Mouse (Mus musculus) heart, embryonic 10.5 days (tissue): ENCODE data around the gene Frk. TPM values are rescaled to one million over a fixed set of nuclear protein-coding genes. Genes with fewer than 3 reads are reported as not detected.
A peak's percentile ranks its signal among the peaks of the same experiment; 100 is the strongest.
"Not testable (repeated sequence)": the region's sequence is repeated elsewhere in the genome, so short reads cannot be mapped to it uniquely, and the experiment has no call there.

ENCODE experiments used
- DNase-seq: peaks from one replicate; pipeline ENCODE4 v3.0.0-alpha.2; 2017; ENCODE audit warnings: low spot score
- H3K27ac ChIP-seq: fragments of 300-500 bp; sonication (generic); 2 replicates; pipeline ENCODE4 v1.5.1; 2016; ENCODE audit warnings: mild to moderate bottlenecking
- H3K27me3 ChIP-seq: fragments of 300-500 bp; sonication (generic); 2 replicates; pipeline ENCODE4 v1.6.1; 2016; ENCODE audit warnings: mild to moderate bottlenecking; ENCODE audit not compliant: poor library complexity, insufficient read depth, severe bottlenecking
- H3K36me3 ChIP-seq: fragments of 300-500 bp; sonication (generic); 2 replicates; pipeline ENCODE4 v1.6.1; 2016; ENCODE audit warnings: mild to moderate bottlenecking, moderate library complexity
- H3K4me1 ChIP-seq: fragments of 300-500 bp; sonication (generic); 2 replicates; pipeline ENCODE4 v1.6.1; 2016; ENCODE audit warnings: mild to moderate bottlenecking
- H3K4me3 ChIP-seq: fragments of 300-500 bp; sonication (generic); 2 replicates; pipeline ENCODE4 v1.5.1; 2016; ENCODE audit warnings: mild to moderate bottlenecking, moderate library complexity
- H3K9me3 ChIP-seq: fragments of 300-500 bp; sonication (generic); 2 replicates; pipeline ENCODE4 v1.6.1; 2016; ENCODE audit warnings: mild to moderate bottlenecking, moderate library complexity
- WGBS: fragments of 180-500 bp; shearing (Covaris S2); methylation state at CpG from one replicate; pipeline ENCODE4 v1.1.7; 2016; 5-methylcytosine and 5-hydroxymethylcytosine counted together
- polyA plus RNA-seq: library from polyadenylated mRNA; unstranded; fragments of >200 nt; fragmentation: Nextera tagmentation; extraction: Ambion mirVana; gene quantifications from 2 replicates; pipeline ENCODE4 v1.2.1, GENCODE M21; 2016

Frk gene
- polyA plus RNA-seq, 1 experiment from 2014 or later: 5.5 TPM

DNA sequence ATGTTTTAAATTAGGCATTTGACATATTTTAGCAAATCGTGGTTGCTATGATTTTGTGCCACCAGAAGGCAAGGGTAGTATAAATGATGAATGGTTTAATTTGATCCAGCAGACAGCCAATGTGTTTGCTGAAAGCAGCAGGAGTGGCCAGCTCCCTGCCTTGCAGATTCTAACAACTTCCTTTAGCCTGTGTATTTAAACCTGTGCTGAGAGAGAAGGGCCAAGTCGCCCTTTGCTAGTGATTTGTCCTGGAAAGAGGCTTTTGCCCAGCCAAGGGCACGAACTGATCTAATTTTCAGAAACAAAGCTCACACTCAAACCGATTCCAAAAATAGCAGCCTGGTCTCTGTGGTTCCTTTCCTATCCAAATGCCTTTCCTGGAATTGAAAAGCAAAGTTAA lies 29.4 kb downstream of the Frk start:
- peak overlapping the region; percentile 62; the same call in 1 of the 2 replicates for H3K27ac ChIP-seq
- no peaks in the 10 kb centered on the region for H3K36me3 ChIP-seq
- no peak for DNase-seq
- WGBS: 33% methylated on average over 4 of the region's 4 CpGs
- no peaks in the 10 kb centered on the region for H3K27me3 ChIP-seq
- H3K4me1 ChIP-seq: peaks cover 6% of the 10 kb centered on the region; the same call in 1 of the 2 replicates
- H3K4me3 ChIP-seq: no peak overlapping the region
- no peaks in the 10 kb centered on the region for H3K9me3 ChIP-seq

DNA sequence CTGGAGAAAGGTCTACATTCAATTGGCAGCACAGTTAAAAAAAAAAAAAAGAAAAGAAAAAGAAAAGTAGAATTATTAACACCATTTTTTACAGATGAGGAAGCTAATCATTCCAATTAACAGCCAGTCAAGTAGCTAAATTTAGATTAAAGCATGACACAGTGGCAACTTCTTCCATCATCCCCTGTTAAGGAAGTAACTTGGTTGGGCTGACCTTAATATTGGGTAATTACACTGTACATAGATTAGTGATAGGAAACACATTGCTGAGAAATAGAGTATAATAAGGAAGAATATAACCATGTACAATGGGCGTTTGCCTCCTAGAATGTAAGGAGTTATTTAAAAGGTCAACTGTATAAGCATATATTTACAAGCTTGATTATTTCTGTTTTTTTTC lies 42.4 kb downstream of the Frk start:
- no peaks in the 10 kb centered on the region for H3K36me3 ChIP-seq
- H3K4me3 ChIP-seq: no peak overlapping the region
- no peaks in the 10 kb centered on the region for H3K4me1 ChIP-seq
- 86% methylated on average over 1 of the region's 1 CpGs for WGBS
- H3K27ac ChIP-seq: no peak overlapping the region
- H3K27me3 ChIP-seq: no peaks in the 10 kb centered on the region
- no peak for DNase-seq
- H3K9me3 ChIP-seq: no peaks in the 10 kb centered on the region

DNA sequence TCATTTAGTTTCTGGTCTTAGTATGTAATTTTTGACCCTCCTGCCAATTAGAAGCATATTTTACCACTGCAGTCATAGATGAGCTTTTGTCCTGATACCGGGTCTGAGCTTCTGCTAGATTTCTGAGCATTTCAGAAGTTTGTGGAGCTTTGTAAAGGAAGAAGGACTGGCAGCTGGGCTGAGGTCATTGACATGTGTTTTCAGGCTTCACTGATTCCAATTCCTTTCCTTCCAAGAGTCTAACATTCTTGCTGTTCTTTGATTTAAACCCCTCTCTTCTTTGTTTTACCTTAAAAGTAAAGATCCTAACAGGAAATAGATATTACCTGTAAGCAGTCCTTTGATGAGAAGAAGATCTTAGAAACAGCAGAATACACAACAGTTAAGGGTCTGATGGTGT lies 48.6 kb downstream of the Frk start:
- Histone ChIP-seq H3K4me3 (no peak overlapping the region), H3K9me3 (no peaks in the 10 kb centered on the region), H3K27me3 (no peaks in the 10 kb centered on the region), H3K27ac (no peak overlapping the region), H3K4me1 (no peaks in the 10 kb centered on the region), H3K36me3 (no peaks in the 10 kb centered on the region)
- no peak for DNase-seq
- WGBS: 64% methylated on average over 1 of the region's 1 CpGs

DNA sequence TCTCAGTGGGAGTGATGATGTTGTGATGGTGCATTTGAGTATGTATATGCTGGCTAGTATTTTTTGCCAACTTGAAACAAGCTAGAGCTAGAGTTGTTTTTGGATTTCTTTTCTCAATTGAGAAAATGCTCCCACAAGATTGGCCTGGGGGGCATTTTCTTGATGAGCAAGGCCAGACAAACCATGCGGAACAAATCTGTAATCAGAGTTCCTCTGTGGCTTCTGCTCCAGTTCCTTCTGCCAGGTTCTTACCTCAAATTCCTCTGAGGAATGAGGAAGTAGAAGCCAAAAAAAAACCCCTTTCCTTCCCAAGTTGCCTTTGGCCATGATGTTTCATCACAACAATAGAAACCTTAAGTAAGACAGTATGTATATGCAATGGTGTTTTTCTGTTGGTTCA lies 49.3 kb downstream of the Frk start:
- Histone ChIP-seq H3K27ac (no peak overlapping the region), H3K4me1 (no peaks in the 10 kb centered on the region), H3K27me3 (no peaks in the 10 kb centered on the region), H3K4me3 (no peak overlapping the region), H3K9me3 (no peaks in the 10 kb centered on the region), H3K36me3 (no peaks in the 10 kb centered on the region)
- 82% methylated on average over 1 of the region's 1 CpGs for WGBS
- no peak for DNase-seq

DNA sequence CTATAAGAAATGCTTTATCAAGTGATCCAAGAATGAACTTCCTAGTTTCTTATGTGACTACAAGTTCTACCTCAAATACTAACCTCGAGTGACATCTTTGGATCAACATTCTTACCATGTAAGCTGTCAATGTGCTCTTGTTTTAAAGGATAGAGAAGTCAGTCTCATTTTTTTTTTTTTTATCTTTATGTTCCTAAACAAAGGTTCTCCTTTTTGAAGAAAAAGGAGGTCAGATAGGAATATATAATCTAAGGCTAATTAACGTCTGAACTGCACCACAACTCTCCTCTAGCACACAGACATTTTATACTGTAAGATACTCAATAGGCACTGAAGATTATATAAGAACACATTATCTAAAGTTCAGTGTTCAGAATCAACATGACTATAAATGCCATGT lies 57.5 kb downstream of the Frk start:
- H3K27me3 ChIP-seq: no peaks in the 10 kb centered on the region
- H3K36me3 ChIP-seq: no peaks in the 10 kb centered on the region
- 72% methylated on average over 2 of the region's 2 CpGs for WGBS
- H3K27ac ChIP-seq: no peak overlapping the region
- no peak for DNase-seq
- no peaks in the 10 kb centered on the region for H3K4me1 ChIP-seq
- H3K4me3 ChIP-seq: no peak overlapping the region
- H3K9me3 ChIP-seq: no peaks in the 10 kb centered on the region

DNA sequence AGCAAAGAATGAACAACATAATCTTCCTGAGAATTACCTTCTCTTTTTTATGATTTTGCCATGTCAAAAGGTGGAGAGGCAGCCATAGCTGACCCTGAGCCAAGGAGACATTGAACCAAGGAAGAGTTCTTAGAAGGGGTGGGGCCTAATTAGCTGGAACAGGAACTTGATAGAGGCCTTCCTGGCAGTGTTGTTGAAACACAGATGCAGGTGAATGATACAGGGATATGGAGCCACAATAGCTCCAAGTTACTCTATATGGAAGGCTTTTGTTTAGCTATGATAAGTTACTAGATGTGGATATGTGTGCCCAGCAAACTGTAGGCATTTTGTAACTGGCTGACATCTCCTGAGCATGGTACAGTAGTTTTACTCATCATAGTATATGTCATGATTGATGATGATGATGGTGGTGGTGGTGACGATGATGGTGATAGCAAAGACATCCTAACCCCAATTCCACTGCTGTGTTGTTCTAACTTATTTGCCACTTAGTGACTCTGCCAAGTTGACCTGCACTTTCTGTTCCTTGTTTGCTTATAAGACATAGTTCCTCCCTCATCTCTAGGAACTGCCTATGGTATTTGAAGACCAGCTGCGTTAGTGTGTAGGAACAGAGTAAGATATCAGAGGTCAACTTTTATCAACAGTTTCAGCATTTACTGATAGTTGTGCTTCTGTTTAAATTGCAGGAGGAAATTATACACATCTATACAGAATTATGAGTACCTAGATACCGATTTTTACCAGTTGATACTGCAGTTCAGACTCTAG lies 58.7 kb downstream of the Frk start:
- Histone ChIP-seq H3K36me3 (no peaks in the 10 kb centered on the region), H3K9me3 (no peaks in the 10 kb centered on the region), H3K4me1 (no peaks in the 10 kb centered on the region), H3K4me3 (no peak overlapping the region), H3K27me3 (no peaks in the 10 kb centered on the region), H3K27ac (no peak overlapping the region)
- DNase-seq: no peak
- WGBS: 82% methylated on average over 3 of the region's 3 CpGs

DNA sequence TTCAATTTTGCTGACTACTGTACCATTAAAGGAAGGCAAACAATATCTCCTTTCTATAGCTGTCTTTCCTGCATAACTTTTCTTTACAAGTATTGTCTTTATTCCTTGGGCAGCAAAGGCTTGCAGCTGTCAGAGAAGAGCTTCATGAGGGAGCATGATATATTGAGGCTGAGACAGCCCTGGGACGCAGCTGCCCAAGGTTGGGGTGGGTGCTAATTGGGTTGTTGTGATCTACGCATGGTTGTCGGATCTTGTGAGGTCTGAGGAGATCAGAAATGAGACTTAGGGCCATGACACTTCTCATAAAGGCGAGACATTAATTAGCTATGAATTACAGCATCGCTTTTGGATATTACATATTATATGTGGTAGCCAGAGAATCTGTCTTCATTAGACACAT lies 67.4 kb downstream of the Frk start:
- Histone ChIP-seq H3K4me3 (no peak overlapping the region), H3K9me3 (no peaks in the 10 kb centered on the region), H3K4me1 (no peaks in the 10 kb centered on the region), H3K27ac (no peak overlapping the region), H3K36me3 (no peaks in the 10 kb centered on the region), H3K27me3 (no peaks in the 10 kb centered on the region)
- WGBS: 78% methylated on average over 5 of the region's 5 CpGs
- no peak for DNase-seq

DNA sequence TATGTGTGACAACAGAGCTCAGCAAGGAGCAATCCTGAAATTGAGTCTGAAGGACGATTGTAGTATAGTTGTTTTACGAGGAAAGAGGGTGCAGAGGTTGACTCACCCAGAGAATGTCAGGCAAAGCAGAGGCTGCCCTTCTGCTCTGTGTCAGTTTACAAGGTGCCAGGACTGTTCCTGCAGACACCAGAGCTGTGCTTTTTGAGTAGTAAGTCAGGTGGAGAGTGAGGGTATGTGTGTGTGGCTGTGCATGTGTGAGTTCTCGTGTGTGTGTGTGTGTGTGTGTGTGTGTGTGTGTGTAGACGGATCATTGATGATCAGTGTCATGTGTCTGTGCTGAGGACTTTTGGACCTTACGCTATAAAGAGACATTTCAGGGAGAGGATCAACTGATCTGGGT lies 68.4 kb downstream of the Frk start:
- Histone ChIP-seq H3K9me3 (no peaks in the 10 kb centered on the region), H3K36me3 (no peaks in the 10 kb centered on the region), H3K4me3 (no peak overlapping the region), H3K4me1 (no peaks in the 10 kb centered on the region), H3K27me3 (no peaks in the 10 kb centered on the region), H3K27ac (no peak overlapping the region)
- WGBS: 76% methylated on average over 5 of the region's 5 CpGs
- DNase-seq: peak; percentile 68

DNA sequence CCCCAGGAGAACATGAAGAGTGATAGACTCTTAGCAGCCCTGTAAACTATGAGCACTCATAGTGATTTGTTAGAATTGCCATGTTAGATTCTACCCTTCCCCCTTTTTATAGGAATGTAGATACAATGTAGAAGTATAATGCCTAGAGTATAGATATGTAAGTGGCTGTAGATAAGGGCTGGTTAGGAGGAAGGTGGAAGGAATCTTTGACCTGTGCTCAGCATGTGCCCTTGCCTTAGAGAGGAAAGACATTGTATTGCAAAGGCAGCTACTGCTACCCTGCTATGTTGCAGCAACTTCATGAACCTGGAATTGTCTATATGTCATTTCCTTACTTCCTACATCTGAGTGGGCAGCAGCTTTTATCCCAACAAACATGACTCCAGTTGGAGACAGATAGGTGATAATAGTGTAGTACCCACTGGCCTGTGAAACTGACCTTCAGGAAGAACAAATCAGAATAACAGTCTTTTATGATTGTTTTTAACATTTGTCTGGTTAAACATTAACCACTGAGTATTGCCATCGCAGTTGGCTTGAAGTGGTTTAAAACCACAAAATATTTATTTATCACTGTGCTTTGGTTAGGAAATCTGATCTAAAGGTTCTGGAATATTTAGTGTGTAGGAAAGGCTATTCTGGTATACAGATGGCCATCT lies 80.4 kb downstream of the Frk start:
- no peaks in the 10 kb centered on the region for H3K36me3 ChIP-seq
- H3K9me3 ChIP-seq: peaks cover 4% of the 10 kb centered on the region; the same call in 1 of the 2 replicates
- WGBS: 87% methylated on average over 1 of the region's 1 CpGs
- H3K27me3 ChIP-seq: no peaks in the 10 kb centered on the region
- DNase-seq: no peak
- no peaks in the 10 kb centered on the region for H3K4me1 ChIP-seq
- no peak overlapping the region for H3K27ac ChIP-seq
- H3K4me3 ChIP-seq: no peak overlapping the region

DNA sequence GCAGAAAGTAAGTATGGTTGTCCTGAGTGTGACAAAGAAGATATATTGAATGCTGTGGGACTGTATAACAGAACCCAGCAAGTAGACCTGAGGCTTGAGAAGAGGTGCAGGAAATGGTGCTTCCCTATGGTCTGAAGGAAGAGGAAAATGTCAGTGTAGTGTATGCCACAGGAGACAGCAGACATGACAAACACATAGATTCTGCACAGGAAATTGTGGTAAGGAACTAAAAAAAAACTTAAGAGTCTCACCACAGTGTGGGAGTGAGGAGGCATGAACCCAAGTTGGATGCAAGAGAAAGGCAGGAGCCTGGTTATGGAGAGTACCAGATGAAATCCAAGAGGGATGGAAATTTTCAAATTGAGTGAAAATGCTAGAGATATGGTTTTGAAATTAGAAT lies 132.3 kb downstream of the Frk start:
- Histone ChIP-seq H3K4me3 (no peak overlapping the region), H3K9me3 (no peaks in the 10 kb centered on the region), H3K27ac (no peak overlapping the region), H3K36me3 (no peaks in the 10 kb centered on the region), H3K4me1 (no peaks in the 10 kb centered on the region), H3K27me3 (no peaks in the 10 kb centered on the region)
- DNase-seq: no peak

DNA sequence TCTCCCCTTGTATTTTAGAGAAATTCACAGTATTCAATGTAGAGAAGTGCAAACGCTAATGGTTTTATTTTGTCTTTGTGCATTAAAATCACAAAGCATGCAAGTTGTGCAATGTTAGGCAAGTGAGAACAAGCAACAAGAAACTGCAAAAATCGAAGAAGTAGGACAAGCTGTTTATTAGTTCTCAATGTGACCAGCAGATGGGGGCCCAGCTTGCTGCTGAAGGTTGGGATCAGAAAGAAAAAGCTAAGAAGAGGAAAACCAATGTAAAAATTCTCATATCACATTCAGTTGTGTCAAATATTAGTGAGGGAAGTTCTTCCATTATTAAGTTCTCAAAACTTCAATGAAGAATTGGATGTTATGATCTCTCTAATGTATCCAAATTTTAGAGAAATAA lies 134.0 kb downstream of the Frk start:
- Histone ChIP-seq H3K27me3 (no peaks in the 10 kb centered on the region), H3K9me3 (no peaks in the 10 kb centered on the region), H3K36me3 (no peaks in the 10 kb centered on the region), H3K4me1 (no peaks in the 10 kb centered on the region), H3K27ac (no peak overlapping the region), H3K4me3 (no peak overlapping the region)
- WGBS: 60% methylated on average over 2 of the region's 2 CpGs
- DNase-seq: no peak

DNA sequence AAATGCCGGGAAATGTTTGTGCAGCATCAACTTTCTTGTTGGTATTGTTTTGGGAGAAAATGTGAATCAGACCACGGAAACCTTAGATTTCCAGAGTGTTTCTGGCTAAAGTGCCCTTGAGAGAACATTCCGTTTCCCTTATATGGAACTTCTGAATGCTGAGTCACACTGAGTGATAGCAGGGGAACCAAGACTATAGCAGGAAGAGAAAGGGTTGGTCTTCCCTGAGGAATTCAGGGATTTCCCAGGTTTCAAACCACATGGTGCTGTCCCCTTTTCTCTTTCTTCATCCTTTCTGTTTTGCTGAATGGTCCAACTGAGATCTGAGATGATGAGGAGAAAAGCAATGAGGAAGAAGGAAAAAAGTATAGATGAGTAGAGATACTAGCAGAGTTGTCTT lies 135.3 kb downstream of the Frk start:
- no peak overlapping the region for H3K27ac ChIP-seq
- H3K27me3 ChIP-seq: no peaks in the 10 kb centered on the region
- no peaks in the 10 kb centered on the region for H3K4me1 ChIP-seq
- no peak overlapping the region for H3K4me3 ChIP-seq
- DNase-seq: no peak
- H3K9me3 ChIP-seq: no peaks in the 10 kb centered on the region
- no peaks in the 10 kb centered on the region for H3K36me3 ChIP-seq
- 43% methylated on average over 3 of the region's 3 CpGs for WGBS

DNA sequence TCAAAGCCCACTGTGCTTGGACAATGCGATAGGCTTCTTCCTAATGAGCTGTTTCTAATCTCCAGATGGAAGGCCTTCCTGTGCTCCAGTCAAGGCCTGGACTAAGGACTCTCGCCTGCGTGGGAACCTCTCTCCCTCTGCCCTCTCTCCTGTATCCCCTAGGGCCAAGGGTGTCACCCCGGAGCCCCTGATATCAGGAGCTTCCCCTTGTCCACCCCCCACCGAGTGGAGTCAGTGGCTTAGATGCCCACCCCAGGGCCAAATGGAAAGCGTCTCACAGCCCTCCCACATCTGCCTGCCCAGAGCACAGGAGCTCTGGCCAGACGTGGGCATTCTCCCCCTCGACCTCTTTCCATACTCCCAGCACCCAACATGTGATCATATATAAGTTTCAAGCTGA lies 137.3 kb downstream of the Frk start:
- H3K4me1 ChIP-seq, H3K36me3 ChIP-seq, DNase-seq, H3K27me3 ChIP-seq, H3K27ac ChIP-seq, H3K4me3 ChIP-seq, H3K9me3 ChIP-seq: not testable (repeated sequence)
- 71% methylated on average over 8 of the region's 8 CpGs for WGBS

DNA sequence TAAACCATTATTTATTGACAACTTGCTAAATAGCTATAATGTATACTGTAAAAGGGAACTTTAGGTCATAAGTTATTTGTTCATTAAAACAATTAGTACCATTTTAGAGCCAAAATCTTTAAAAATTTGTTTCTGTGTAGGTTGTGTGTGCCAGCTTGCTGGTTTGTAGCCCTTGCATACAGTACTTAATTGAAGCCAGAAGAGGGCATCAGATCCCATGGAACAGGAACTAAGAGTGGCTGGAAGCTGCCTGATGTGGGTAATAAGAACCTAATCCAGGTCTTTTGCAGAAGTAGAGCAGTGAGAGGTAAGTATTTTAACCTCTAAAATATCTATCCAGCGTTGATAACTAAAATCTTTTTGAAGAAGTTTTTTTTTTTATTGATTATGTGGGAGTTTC lies 155.0 kb downstream of the Frk start:
- Histone ChIP-seq H3K36me3 (no peaks in the 10 kb centered on the region), H3K27me3 (no peaks in the 10 kb centered on the region), H3K9me3 (no peaks in the 10 kb centered on the region), H3K27ac (no peak overlapping the region), H3K4me3 (no peak overlapping the region), H3K4me1 (no peaks in the 10 kb centered on the region)
- 60% methylated on average over 1 of the region's 1 CpGs for WGBS
- no peak for DNase-seq
